Comparison of ENCODE assay signal across 13 mouse cellular contexts in the genomic region with DNA sequence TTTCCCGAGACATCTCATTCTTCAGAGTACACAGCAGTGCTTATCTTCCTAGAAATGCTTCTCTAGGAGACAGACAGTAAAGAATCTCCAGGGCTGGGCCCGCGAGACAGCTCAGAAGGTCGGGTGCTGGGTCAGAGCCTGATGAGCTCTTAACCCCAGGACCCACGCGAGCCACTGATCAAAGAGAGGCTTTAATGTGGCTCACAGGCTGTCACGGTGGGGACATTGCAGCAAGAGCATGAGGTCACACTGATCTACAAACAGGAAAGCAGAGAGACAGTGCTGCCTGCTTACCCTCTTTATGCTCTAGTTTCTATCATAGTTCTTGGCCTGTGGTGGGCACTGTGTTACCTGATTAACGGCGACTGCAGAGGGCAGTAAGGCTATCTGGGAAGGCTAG.
"Had no signal": no experiment of that assay in that cellular context is flagged by ENCODE, and none has a peak within 500 bp of the region (broad histone marks: within the 10 kb centered on the region; RNA-seq: fewer than 3 reads in every experiment).

No protein-coding gene starts in this region.

- H3K4me2 ChIP-seq: kidney, embryonic 15.5 days; liver, embryonic 11.5 days; liver, embryonic 15.5 days; midbrain, embryonic 12.5 days; neural tube, embryonic 12.5 days had no signal

- DNase-seq: kidney, postnatal 25 days; lung, adult 2 months; lung, postnatal 36 days; thymus, postnatal 36 days had no signal

- H3K27me3 ChIP-seq: kidney, embryonic 15.5 days; liver, embryonic 15.5 days; midbrain, embryonic 12.5 days; neural tube, embryonic 12.5 days had no signal

- ATAC-seq: lung, postnatal 0 days had no signal

- H3K4me3 ChIP-seq: kidney, embryonic 15.5 days; left cerebral cortex, adult 2 months; limb, embryonic 10.5 days; liver, embryonic 15.5 days; midbrain, embryonic 12.5 days; myocyte; neural tube, embryonic 12.5 days had no signal

- H3K27ac ChIP-seq: kidney, embryonic 15.5 days; left cerebral cortex, adult 2 months; limb, embryonic 10.5 days; liver, embryonic 15.5 days; midbrain, embryonic 12.5 days; neural tube, embryonic 12.5 days had no signal

- H3K9ac ChIP-seq: kidney, embryonic 15.5 days; liver, embryonic 15.5 days; midbrain, embryonic 12.5 days; neural tube, embryonic 12.5 days had no signal

- H3K4me1 ChIP-seq: kidney, embryonic 15.5 days; limb, embryonic 10.5 days; liver, embryonic 15.5 days; midbrain, embryonic 12.5 days had no signal

- H3K9me3 ChIP-seq: kidney, embryonic 15.5 days; liver, embryonic 15.5 days; midbrain, embryonic 12.5 days; neural tube, embryonic 12.5 days had no signal

- H3K36me3 ChIP-seq: liver, embryonic 15.5 days; neural tube, embryonic 12.5 days had no signal
